Mouse (Mus musculus) cerebellum, adult 18-20 months (tissue): ENCODE measurements at regions not wholly inside any gene's neighbourhood (a gene's known extent, or its start where the extent isn't known, plus 50 kb on each side); places are given as distances from the start of the nearest gene placed in this dataset.

Experiments
- DNase-seq, 2 experiments: peaks; one replicate each; pipeline ENCODE4 v3.0.0; 2021

GRCm38 (mm10) chr4:52666768-52667480 is 70.8 kb downstream of the Toporsl start:
- DNase-seq: no peak

GRCm38 (mm10) chr4:52709563-52709962 is 104.8 kb upstream of the Olfr275 start:
- no peak for DNase-seq

- no peak for DNase-seq
Observed at GRCm38 (mm10) chr4:52726203-52726602, 88.2 kb upstream of the Olfr275 start.

- DNase-seq: peak; percentile 37 to 60
Observed at GRCm38 (mm10) chr4:52726625-52727297, 87.6 kb upstream of the Olfr275 start.

- DNase-seq: no peak
Observed at GRCm38 (mm10) chr4:52733141-52733540, 81.3 kb upstream of the Olfr275 start.

- DNase-seq: no peak
Observed at GRCm38 (mm10) chr4:52739543-52740474, 74.6 kb upstream of the Olfr275 start.

- DNase-seq: no peak
Observed at GRCm38 (mm10) chr4:52752838-52753509, 61.4 kb upstream of the Olfr275 start.
